Mouse (Mus musculus): ENCODE results near the gene Cct3.
A peak's percentile ranks its signal among the peaks of the same experiment; 100 is the strongest.
"Not testable (repeated sequence)": the region's sequence is repeated elsewhere in the genome, so short reads cannot be mapped to it uniquely, and the experiment has no call there.

Gene Cct3

DNA sequence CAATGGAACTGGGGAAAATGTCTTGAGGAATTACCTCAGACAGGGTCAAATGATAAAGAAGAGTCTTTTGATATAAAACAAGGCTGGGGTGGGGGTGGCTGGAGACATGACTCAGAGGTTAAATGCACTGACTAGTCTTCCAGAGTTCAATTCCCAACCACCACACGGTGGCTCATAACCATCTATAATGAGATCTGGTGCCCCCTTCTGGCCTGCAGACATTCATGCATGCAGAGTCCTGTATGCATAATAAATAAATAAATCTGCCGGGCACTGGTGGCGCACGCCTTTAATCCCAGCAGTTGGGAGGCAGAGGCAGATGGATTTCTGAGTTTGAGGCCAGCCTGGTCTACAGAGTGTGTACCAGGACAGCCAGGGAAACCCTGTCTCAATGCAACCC lies 4.9 kb upstream of the Cct3 start:
- peak; percentile 4 to 8 for DNase-seq (ENCODE audit: low spot score in 2 of 2)

- not testable (repeated sequence) for DNase-seq (ENCODE audit: low spot score in 2 of 2)
Measured at GRCm38 (mm10) chr3:88295272-88295671, 1.6 kb upstream of the Cct3 start.

GRCm38 (mm10) chr3:88296110-88296560 lies 781 bp upstream of the Cct3 start:
- no peak for DNase-seq (ENCODE audit: low spot score in 2 of 2)

- DNase-seq (ENCODE audit: low spot score in 2 of 2), result no peak
Measured at GRCm38 (mm10) chr3:88297321-88297851, 470 bp downstream of the Cct3 start.

DNA sequence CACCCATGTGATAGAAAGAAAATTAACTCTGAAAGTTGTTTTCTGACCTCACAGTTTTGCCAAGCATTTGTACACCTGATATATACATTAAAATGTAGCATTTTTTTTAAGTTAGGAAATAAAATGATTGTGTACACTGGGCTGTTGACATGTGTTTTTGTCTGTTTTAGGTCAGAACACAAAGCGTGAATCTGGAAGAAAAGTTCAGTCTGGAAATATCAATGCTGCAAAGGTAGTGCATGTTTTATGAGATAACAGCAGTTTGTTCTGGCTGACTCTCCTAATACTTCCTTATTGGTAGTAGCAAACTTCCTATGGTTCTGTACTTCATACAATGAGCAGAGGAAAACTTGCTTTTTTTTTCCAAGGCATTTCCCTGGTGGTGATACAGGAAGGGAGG lies 2.3 kb downstream of the Cct3 start:
- no peak for DNase-seq (ENCODE audit: low spot score in 2 of 2)

GRCm38 (mm10) chr3:88324951-88325405 lies 28.1 kb downstream of the Cct3 start, which contains the start of gene Glmp:
Gene Glmp, plus strand, starts transcription at chr3:88325023.
- peak; percentile 39 to 62 for DNase-seq (ENCODE audit: low spot score in 2 of 2)

- no peak for DNase-seq (ENCODE audit: low spot score in 2 of 2)
Measured at GRCm38 (mm10) chr3:88328956-88329355, 32.0 kb downstream of the Cct3 start.

- no peak for DNase-seq (ENCODE audit: low spot score in 2 of 2)
Measured at GRCm38 (mm10) chr3:88331282-88331681, 34.4 kb downstream of the Cct3 start.

DNA sequence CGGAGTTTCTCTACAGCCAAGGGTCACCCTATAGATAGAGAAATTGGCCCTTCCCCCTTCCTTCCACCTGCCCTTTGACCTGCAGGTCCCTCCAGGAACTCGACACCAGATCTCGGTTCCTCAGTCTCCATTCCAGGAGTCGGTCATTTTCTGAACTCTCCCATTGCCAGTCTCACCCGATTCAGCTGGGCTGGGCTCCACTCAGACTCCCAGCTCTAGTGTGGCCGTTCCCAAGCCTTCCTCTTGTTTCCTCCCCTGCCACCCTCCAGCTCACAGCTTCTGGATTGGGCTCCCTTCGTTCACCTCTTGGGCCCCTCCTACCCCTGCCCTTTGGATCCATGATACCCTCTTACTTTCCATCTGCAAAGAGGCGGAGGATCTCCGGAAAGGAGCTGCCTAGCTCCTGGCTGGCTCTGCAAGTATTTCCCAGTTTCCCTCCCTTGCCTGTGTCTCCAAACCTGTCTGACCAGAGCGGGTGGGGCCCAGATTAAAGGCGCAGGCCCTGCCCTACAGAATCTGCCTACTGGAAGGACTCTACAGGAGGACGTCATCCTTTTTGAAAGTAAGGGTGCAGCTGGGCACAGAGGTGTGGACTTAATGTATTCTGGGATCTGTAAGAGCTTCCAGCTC lies 37.2 kb downstream of the Cct3 start:
- DNase-seq (ENCODE audit: low spot score in 2 of 2), result peak; percentile 59 to 71

DNA sequence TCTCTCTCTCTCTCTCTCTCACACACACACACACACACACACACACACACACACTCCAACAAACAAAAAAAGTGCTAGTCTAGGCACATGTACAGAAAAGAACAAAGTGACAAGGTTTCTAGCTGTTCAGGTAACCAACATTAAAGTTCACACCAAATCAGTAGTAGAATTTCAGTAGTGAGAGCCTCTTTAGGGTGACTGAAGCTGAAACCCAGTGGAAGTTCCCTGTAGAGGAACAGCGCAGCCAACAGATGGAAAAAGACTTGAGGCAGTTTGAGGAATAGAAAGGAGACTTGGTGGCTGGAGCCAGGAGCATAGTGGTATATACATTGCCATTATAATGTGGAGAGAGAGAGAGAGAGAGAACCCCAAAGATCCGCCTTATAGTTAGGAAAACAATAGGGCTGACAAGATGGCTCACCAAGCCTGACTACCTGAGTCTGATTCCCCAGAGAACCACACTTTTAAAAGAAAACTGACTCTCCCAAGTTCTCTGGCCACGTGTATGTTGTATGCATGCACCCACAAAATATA lies 38.1 kb downstream of the Cct3 start:
- no peak for DNase-seq (ENCODE audit: low spot score in 2 of 2)

DNA sequence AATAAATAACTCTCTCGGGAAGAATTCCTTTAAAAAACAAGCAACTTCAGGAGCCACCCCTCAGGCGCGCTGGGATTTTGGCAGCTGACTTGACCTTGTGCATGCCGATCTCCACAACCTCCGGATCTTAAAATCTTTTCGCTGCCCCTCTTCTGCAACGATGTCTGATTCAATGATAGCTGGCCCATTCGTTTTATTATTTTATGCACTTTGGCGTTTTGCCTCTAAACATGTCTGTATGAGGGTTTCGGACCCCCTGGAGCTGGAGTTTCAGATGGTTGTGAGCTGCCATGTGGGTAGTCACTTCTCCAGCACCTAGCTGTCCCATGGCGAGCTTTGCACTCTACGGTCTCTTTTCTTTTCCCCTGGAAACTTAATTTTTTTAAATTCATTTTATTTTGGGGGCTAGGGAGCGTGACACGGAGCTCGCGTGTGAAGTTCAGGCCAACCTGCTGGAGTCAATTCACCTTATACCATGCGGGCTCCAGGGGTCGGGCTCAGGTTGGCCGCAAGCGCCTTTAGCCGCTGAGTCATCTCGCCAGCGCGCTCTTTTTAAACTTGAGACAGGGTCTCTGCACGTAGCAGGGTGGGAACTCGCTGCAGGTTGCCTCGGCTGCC lies 38.6 kb downstream of the Cct3 start:
- DNase-seq (ENCODE audit: low spot score in 2 of 2), result peak in 1 of 2 experiments; percentile 25

DNA sequence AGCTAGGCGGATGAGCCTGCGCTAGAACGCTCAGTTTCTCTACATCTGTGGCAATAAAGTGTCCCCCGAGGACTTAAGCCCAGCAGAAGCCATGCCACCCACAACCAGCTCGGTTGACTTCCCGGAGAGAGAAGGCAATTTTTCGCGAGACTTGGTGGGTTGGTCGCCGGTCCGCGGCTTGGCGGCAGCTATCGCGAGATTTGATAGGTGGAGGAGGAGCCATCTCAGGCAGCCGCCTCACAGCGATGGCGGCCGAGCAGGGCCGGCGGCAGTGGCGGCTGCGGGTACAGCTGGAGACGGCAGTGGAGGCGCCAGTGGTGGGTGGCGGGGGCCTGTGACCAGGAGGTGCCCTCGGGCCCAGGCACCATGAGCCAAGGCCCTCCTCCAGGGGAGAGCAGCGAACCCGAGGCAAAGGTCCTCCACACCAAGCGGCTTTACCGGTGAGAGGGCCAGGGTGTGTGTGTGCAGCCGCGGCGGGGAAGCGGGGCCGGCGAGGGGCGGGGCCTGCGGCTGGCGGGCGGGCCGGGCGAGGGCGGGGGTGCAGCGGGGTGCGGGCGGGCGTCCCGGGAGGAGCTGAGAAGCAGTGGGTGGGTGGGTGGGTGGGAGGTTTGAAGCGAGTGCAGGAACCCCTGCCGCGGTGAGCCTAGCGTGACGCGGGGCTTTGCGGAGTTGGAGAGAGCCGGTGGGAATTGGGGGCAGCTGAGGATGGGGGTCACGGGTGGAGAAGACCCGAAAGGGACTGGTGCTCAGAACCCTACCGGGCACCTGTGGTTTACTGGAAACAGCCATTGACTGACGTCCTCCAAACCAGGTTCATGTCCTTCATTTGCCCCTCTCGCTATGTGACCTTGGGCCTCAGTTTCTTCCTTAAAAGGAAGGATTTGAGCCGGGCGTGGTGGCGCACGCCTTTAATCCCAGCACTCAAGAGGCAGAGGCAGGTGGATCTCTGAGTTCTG lies 39.4 kb downstream of the Cct3 start, which contains the start of the genes Tmem79 and Smg5:
Gene Tmem79, minus strand, starts transcription at position 91 of the 956 bp plus-strand sequence.
Gene Smg5, plus strand, starts transcription at position 203 of the 956 bp plus-strand sequence.
- DNase-seq (ENCODE audit: low spot score in 2 of 2), result peak; percentile 95 to 96

DNA sequence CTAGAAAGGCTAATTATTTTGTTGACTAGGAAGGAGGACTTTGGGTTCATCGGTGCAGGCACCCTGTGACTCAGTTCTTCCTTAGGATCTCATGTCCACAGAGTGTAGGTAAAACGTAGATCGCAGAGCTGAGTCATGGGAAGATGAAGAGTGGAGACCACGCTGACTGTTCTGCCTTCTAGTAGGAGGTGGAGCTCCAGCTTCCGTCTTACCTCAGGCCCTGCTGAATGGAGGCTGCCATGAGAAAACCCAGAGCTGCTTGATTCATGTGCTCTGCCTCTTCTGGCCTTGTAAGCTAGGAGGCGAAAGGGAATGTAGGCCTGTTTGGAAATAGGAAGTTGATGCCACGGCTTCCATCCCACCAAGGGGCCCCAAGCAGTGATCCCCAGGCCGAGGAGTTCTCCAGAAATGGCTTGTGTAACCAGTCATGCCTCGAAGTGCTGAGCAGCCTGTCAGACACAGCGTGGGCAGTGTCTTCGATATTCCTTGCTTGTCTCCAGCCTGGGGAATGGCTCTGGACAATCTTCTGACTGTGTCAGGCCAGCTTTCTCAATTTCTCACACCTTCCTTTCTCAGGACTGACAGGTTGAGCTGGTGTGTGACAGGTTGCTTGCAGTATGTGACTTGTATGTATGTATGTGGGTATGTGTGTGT lies 40.6 kb downstream of the Cct3 start:
- no peak for DNase-seq (ENCODE audit: low spot score in 2 of 2)

- no peak for DNase-seq (ENCODE audit: low spot score in 2 of 2)
Measured at GRCm38 (mm10) chr3:88338316-88338715, 41.4 kb downstream of the Cct3 start.

- no peak for DNase-seq (ENCODE audit: low spot score in 2 of 2)
Measured at GRCm38 (mm10) chr3:88339006-88339405, 42.1 kb downstream of the Cct3 start.

DNA sequence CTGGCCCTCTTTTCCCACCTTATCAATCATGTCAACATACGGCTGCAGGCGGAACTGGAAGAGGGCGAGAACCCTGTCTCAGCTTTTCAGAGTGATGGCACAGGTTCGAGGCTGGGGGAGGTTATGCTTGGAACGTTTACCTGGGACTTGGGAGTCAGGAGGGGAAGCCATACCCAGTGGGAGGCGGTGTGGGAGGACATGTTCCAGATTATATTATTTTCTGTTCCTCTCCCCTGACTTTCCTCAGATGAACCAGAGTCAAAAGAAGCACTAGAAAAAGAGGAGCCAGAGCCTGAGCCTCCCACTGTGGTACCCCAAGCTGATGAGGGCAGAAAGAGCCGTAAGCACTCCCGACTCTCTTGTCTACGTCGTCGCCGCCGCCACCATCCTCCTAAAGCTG lies 53.8 kb downstream of the Cct3 start:
- DNase-seq (ENCODE audit: low spot score in 2 of 2), result no peak

GRCm38 (mm10) chr3:88352907-88353306 lies 56.0 kb downstream of the Cct3 start:
- DNase-seq (ENCODE audit: low spot score in 2 of 2), result no peak

- DNase-seq (ENCODE audit: low spot score in 2 of 2), result peak in 1 of 2 experiments; percentile 31
Measured at GRCm38 (mm10) chr3:88354396-88355165, 57.7 kb downstream of the Cct3 start.

- DNase-seq (ENCODE audit: low spot score in 2 of 2), result no peak
Measured at GRCm38 (mm10) chr3:88359584-88359983, 62.7 kb downstream of the Cct3 start.

DNA sequence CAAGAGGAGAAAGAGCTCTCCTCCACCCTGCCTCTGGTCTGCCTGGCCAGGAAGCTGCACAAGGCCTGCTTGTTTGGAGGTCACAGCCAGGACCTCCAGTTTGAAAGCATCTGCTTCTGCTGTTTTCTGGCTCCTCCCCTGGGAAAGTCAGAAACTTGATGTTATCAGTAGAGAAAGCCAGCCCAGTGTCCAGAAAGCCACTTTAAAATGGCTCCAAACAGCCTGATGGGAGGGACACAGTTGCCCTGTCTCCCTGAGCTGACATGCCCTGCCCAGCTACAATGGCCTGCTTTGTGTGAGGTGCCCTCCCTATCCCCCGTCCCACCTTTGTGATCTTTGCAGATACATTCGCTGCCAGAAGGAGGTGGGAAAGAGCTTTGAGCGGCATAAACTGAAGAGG lies 63.1 kb downstream of the Cct3 start:
- no peak for DNase-seq (ENCODE audit: low spot score in 2 of 2)

Measured in urinary bladder, postnatal 36 days (tissue).